Mouse (Mus musculus): ENCODE results near the gene Lyrm9. TPM values are rescaled to one million over a fixed set of nuclear protein-coding genes. Genes with fewer than 3 reads are reported as not detected.
"Not testable (repeated sequence)": the region's sequence is repeated elsewhere in the genome, so short reads cannot be mapped to it uniquely, and the experiment has no call there.

Gene Lyrm9
- polyA plus RNA-seq, 1 experiment from 2014 or later = 17.7 TPM

GRCm38 (mm10) chr11:78857611-78858010 is 31.2 kb downstream of the Lyrm9 start:
- no peak overlapping the region for H3K4me2 ChIP-seq (ENCODE audit: low read depth, low read length)
- no peak overlapping the region for H3K4me3 ChIP-seq (ENCODE audit: low read length)
- H3K9ac ChIP-seq (ENCODE audit: low read length) = no peak overlapping the region
- H3K27me3 ChIP-seq (ENCODE audit: control insufficient read depth, insufficient read depth, low read depth, low read length) = no peaks in the 10 kb centered on the region
- H3K36me3 ChIP-seq (ENCODE audit: control insufficient read depth, insufficient read depth, low read length) = no peaks in the 10 kb centered on the region
- no peaks in the 10 kb centered on the region for H3K4me1 ChIP-seq (replicated peaks; ENCODE audit: control insufficient read depth, insufficient read depth, low read length)
- H3K27ac ChIP-seq (ENCODE audit: low read length) = no peak overlapping the region
- H3K9me3 ChIP-seq (ENCODE audit: control insufficient read depth, low read length) = no peaks in the 10 kb centered on the region
- WGBS = 15% methylated on average over 3 of the region's 3 CpGs
- ATAC-seq (ENCODE audit: low read depth) = no peak

GRCm38 (mm10) chr11:78863898-78864297 is 37.5 kb downstream of the Lyrm9 start:
- Histone ChIP-seq H3K9ac (ENCODE audit: low read length) (no peak overlapping the region), H3K4me3 (ENCODE audit: low read length) (no peak overlapping the region), H3K4me2 (ENCODE audit: low read depth, low read length) (no peak overlapping the region), H3K36me3 (ENCODE audit: control insufficient read depth, insufficient read depth, low read length) (no peaks in the 10 kb centered on the region), H3K27me3 (ENCODE audit: control insufficient read depth, insufficient read depth, low read depth, low read length) (no peaks in the 10 kb centered on the region), H3K27ac (ENCODE audit: low read length) (no peak overlapping the region), H3K9me3 (ENCODE audit: control insufficient read depth, low read length) (no peaks in the 10 kb centered on the region), H3K4me1 (replicated peaks; ENCODE audit: control insufficient read depth, insufficient read depth, low read length) (no peaks in the 10 kb centered on the region)
- 90% methylated on average over 4 of the region's 4 CpGs for WGBS
- ATAC-seq (ENCODE audit: low read depth) = no peak

GRCm38 (mm10) chr11:78864567-78865278 is 38.3 kb downstream of the Lyrm9 start:
- Histone ChIP-seq H3K4me1 (replicated peaks; ENCODE audit: control insufficient read depth, insufficient read depth, low read length) (no peaks in the 10 kb centered on the region), H3K36me3 (ENCODE audit: control insufficient read depth, insufficient read depth, low read length) (no peaks in the 10 kb centered on the region), H3K27ac (ENCODE audit: low read length) (no peak overlapping the region), H3K9ac (ENCODE audit: low read length) (no peak overlapping the region), H3K9me3 (ENCODE audit: control insufficient read depth, low read length) (no peaks in the 10 kb centered on the region), H3K4me3 (ENCODE audit: low read length) (no peak overlapping the region), H3K27me3 (ENCODE audit: control insufficient read depth, insufficient read depth, low read depth, low read length) (no peaks in the 10 kb centered on the region), H3K4me2 (ENCODE audit: low read depth, low read length) (no peak overlapping the region)
- ATAC-seq (ENCODE audit: low read depth) = no peak
- 66% methylated on average over 5 of the region's 5 CpGs for WGBS

GRCm38 (mm10) chr11:78865314-78865713 is 38.9 kb downstream of the Lyrm9 start:
- H3K36me3 ChIP-seq (ENCODE audit: control insufficient read depth, insufficient read depth, low read length) = no peaks in the 10 kb centered on the region
- 75% methylated on average over 2 of the region's 2 CpGs for WGBS
- ATAC-seq (ENCODE audit: low read depth) = no peak
- H3K27me3 ChIP-seq (ENCODE audit: control insufficient read depth, insufficient read depth, low read depth, low read length) = no peaks in the 10 kb centered on the region
- no peak overlapping the region for H3K4me2 ChIP-seq (ENCODE audit: low read depth, low read length)
- H3K9me3 ChIP-seq (ENCODE audit: control insufficient read depth, low read length) = no peaks in the 10 kb centered on the region
- H3K4me1 ChIP-seq (replicated peaks; ENCODE audit: control insufficient read depth, insufficient read depth, low read length) = no peaks in the 10 kb centered on the region
- H3K27ac ChIP-seq (ENCODE audit: low read length) = no peak overlapping the region
- no peak overlapping the region for H3K4me3 ChIP-seq (ENCODE audit: low read length)
- H3K9ac ChIP-seq (ENCODE audit: low read length) = no peak overlapping the region

GRCm38 (mm10) chr11:78866486-78866885 is 40.1 kb downstream of the Lyrm9 start:
- Histone ChIP-seq H3K4me2 (ENCODE audit: low read depth, low read length) (no peak overlapping the region), H3K27me3 (ENCODE audit: control insufficient read depth, insufficient read depth, low read depth, low read length) (no peaks in the 10 kb centered on the region), H3K36me3 (ENCODE audit: control insufficient read depth, insufficient read depth, low read length) (no peaks in the 10 kb centered on the region), H3K9ac (ENCODE audit: low read length) (no peak overlapping the region), H3K4me3 (ENCODE audit: low read length) (no peak overlapping the region), H3K27ac (ENCODE audit: low read length) (no peak overlapping the region), H3K9me3 (ENCODE audit: control insufficient read depth, low read length) (no peaks in the 10 kb centered on the region), H3K4me1 (replicated peaks; ENCODE audit: control insufficient read depth, insufficient read depth, low read length) (no peaks in the 10 kb centered on the region)
- 71% methylated on average over 3 of the region's 3 CpGs for WGBS
- ATAC-seq (ENCODE audit: low read depth) = no peak

GRCm38 (mm10) chr11:78867696-78868095 is 41.3 kb downstream of the Lyrm9 start:
- H3K4me3 ChIP-seq (ENCODE audit: low read length) = no peak overlapping the region
- peak; percentile 45; the same call in 1 of the 2 replicates for ATAC-seq (ENCODE audit: low read depth)
- H3K9ac ChIP-seq (ENCODE audit: low read length) = no peak overlapping the region
- no peaks in the 10 kb centered on the region for H3K9me3 ChIP-seq (ENCODE audit: control insufficient read depth, low read length)
- H3K4me1 ChIP-seq (replicated peaks; ENCODE audit: control insufficient read depth, insufficient read depth, low read length) = no peaks in the 10 kb centered on the region
- H3K36me3 ChIP-seq (ENCODE audit: control insufficient read depth, insufficient read depth, low read length) = no peaks in the 10 kb centered on the region
- H3K27me3 ChIP-seq (ENCODE audit: control insufficient read depth, insufficient read depth, low read depth, low read length) = no peaks in the 10 kb centered on the region
- no peak overlapping the region for H3K4me2 ChIP-seq (ENCODE audit: low read depth, low read length)
- WGBS = 31% methylated on average over 3 of the region's 3 CpGs
- H3K27ac ChIP-seq (ENCODE audit: low read length) = no peak overlapping the region

GRCm38 (mm10) chr11:78869205-78869604 is 42.8 kb downstream of the Lyrm9 start:
- not testable (repeated sequence) for H3K36me3 ChIP-seq (ENCODE audit: control insufficient read depth, insufficient read depth, low read length); H3K9me3 ChIP-seq (ENCODE audit: control insufficient read depth, low read length); H3K27ac ChIP-seq (ENCODE audit: low read length); H3K27me3 ChIP-seq (ENCODE audit: control insufficient read depth, insufficient read depth, low read depth, low read length); H3K9ac ChIP-seq (ENCODE audit: low read length); H3K4me3 ChIP-seq (ENCODE audit: low read length); ATAC-seq (ENCODE audit: low read depth); H3K4me2 ChIP-seq (ENCODE audit: low read depth, low read length); H3K4me1 ChIP-seq (replicated peaks; ENCODE audit: control insufficient read depth, insufficient read depth, low read length)
- 97% methylated on average over 6 of the region's 8 CpGs for WGBS

- H3K4me2 ChIP-seq (ENCODE audit: low read depth, low read length) = no peak overlapping the region
- 79% methylated on average over 4 of the region's 4 CpGs for WGBS
These were observed 44.5 kb downstream of the Lyrm9 start for GRCm38 (mm10) chr11:78870891-78871290.

GRCm38 (mm10) chr11:78872782-78873181 is 46.4 kb downstream of the Lyrm9 start:
- Histone ChIP-seq H3K9me3 (ENCODE audit: control insufficient read depth, low read length) (no peaks in the 10 kb centered on the region), H3K27ac (ENCODE audit: low read length) (no peak overlapping the region), H3K4me3 (ENCODE audit: low read length) (no peak overlapping the region), H3K27me3 (ENCODE audit: control insufficient read depth, insufficient read depth, low read depth, low read length) (no peaks in the 10 kb centered on the region), H3K9ac (ENCODE audit: low read length) (no peak overlapping the region), H3K4me2 (ENCODE audit: low read depth, low read length) (no peak overlapping the region), H3K4me1 (replicated peaks; ENCODE audit: control insufficient read depth, insufficient read depth, low read length) (no peaks in the 10 kb centered on the region), H3K36me3 (ENCODE audit: control insufficient read depth, insufficient read depth, low read length) (no peaks in the 10 kb centered on the region)
- 23% methylated on average over 2 of the region's 2 CpGs for WGBS
- no peak for ATAC-seq (ENCODE audit: low read depth)

More at GRCm38 (mm10) chr11:78870891-78871290, 44.5 kb downstream of the Lyrm9 start:
- Histone ChIP-seq H3K4me3 (ENCODE audit: low read length) (no peak overlapping the region), H3K36me3 (ENCODE audit: control insufficient read depth, insufficient read depth, low read length) (no peaks in the 10 kb centered on the region), H3K9me3 (ENCODE audit: control insufficient read depth, low read length) (no peaks in the 10 kb centered on the region), H3K27me3 (ENCODE audit: control insufficient read depth, insufficient read depth, low read depth, low read length) (no peaks in the 10 kb centered on the region), H3K27ac (ENCODE audit: low read length) (no peak overlapping the region), H3K9ac (ENCODE audit: low read length) (no peak overlapping the region), H3K4me1 (replicated peaks; ENCODE audit: control insufficient read depth, insufficient read depth, low read length) (no peaks in the 10 kb centered on the region)
- ATAC-seq (ENCODE audit: low read depth) = no peak

Measured in lung, embryonic 16.5 days (tissue).